Mouse (Mus musculus) retina, embryonic 14.5 days (tissue): Measurements from ENCODE around the gene Wasl.

Experiments used
- DNase-seq: peaks from one replicate; pipeline ENCODE4 v3.0.0-alpha.2; 2015; ENCODE audit warnings: low spot score

Wasl gene

DNA sequence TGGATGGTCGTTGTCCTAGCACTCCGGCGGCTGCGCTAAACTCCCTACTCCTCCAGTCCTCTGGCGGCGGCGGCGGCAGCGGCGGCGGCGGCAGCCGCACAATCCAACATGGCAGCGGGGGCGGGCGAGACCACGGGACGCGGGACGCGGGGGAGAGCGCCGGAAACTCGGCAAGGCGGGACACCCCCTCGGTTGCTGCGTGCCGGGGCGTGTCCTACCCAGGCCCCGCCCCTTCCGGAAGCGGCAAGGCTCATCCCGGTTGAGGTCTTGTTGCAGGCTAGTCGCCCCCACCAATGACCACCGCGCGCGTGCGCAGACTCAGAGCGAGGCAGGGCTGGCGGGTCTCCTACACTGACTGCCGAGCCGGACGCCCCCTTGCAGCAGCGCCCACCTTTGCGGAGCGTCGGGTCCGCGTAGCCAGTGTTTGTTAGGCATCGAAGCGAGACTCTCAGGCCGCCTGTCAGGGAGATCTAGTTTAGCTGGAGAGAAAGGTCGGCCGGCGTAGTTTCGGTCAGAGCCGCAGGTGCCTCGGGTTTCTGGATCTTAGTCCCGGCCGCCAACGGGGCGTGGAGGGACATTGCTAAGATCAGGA is at the start of gene Wasl:
Wasl (minus strand) TSS at position 143 of the 592 bp plus-strand sequence.
- peak; percentile 97 for DNase-seq

DNA sequence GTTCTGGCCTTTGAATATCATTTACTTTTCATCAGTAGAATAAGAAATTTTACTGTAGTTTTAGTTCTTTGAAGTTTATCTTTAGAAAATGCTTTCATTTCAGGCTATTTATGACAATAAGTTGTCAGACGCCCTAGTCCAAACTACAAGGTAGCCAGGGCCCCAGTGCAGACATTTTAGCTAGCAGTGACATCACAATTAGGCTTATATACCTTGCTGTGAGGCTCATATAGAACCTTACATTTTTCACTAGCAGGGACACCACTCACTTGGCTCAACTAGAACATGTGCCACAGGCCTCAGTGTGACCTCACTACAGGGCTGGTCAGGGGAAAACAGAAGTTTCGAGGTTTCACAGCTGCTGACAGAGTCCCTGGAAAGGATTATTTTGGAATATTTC is 42.7 kb upstream of the Wasl start:
- no peak for DNase-seq

GRCm38 (mm10) chr6:24707090-24707489 is 42.3 kb upstream of the Wasl start:
- DNase-seq, result no peak

- no peak for DNase-seq
Observed at GRCm38 (mm10) chr6:24697216-24697615, 32.4 kb upstream of the Wasl start.

DNA sequence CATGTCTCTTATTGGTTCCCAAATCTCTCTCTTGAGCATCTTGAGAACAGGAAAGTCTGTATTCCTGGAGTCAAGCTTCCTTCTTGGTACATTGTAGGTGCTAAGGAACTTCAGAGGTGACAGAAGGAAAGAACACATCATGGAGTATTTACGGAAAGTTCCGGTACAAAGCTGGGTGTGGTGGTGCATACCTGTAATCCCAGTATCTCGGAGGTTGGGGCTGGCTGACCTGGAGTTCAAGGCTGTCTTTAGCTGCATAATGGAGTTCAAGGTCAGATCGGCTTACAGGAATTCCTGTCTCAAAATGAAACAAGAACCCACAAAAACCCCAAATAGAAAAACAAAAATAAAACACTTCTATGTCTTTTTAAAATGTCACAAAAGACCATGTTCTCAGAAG is 31.3 kb upstream of the Wasl start:
- no peak for DNase-seq

DNA sequence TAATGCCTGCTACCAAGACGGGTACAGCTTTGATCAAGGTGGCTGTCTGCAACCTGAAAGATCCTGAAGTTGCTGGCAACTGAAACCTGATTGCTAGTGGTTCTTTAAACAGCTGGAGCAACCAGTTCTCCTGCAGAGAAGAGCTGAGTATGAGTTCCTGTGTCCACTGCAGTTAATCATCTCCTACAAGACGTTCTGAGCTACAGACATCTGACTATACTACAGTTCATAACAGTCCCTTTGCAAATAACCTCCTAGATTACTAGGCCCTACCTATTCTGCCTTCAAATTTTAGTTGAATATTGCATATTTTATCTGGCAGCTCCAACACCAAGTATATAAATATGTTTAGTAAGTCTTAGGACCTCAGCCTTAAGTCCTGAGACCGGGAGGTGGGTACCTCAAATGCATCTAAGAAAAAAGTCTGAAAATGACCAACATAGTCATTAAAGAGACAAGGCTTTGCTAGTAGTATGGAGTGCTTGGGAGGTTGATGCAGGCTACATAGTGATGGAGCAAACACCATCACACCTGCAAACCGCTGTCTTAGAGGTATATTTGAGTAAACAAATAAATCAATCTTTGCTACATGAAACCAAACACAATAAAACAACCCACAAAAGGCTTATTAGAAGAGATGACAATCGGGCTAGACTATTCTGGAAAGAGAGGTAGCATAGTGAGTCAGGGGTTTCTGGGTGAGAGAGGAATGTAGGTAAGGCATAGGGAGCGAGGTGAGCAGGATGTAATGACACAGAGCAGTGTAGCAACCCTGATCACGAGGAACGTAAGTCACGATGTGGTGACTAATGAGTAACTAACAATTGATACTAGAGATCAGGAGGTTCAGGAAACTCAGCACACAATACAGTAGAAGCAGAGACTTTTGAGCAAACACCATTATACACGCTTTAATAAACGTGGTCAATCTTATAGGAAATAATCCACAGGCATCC is 29.9 kb upstream of the Wasl start:
- no peak for DNase-seq

DNA sequence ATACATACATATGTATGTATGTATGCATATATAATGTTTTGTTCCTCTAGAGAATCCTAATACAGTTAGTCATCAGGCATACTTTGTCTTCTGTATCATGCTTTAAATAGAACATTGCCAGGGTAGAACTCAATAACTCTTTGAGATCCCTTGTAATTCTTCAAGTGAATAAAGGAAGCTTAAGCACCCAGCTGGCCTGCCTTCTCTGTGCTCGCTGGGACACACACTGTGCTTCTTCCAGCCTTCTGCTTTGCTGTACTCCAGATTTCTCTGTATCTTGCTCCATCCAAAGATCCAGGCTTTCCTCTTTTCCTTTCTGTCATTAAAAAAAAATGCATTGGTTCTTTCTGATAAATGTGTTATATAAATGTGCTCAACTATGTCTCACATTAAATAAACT is 23.1 kb upstream of the Wasl start:
- no peak for DNase-seq

DNA sequence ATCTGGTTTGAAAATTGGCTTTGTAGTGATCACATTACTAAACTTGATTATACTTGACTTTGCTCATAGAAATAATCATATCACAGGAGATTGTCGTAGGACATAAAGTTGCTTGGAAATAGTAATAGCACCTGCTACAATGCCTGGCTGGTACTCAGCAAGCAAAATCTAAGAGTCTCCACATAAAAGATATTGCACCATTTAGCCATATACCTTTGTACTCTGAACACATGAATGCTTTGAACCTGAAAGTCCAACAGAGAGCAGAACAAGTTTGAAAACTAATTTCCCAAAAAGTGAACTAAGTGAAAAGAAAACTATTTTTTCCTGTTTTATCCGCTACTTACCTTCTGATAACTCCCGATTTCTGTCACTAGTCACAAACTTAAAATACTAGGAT is 18.3 kb upstream of the Wasl start:
- DNase-seq, result no peak

GRCm38 (mm10) chr6:24667829-24668228 is 3.0 kb upstream of the Wasl start:
- DNase-seq, result no peak

- DNase-seq, result no peak
Observed at GRCm38 (mm10) chr6:24666248-24666647, 1.4 kb upstream of the Wasl start.

DNA sequence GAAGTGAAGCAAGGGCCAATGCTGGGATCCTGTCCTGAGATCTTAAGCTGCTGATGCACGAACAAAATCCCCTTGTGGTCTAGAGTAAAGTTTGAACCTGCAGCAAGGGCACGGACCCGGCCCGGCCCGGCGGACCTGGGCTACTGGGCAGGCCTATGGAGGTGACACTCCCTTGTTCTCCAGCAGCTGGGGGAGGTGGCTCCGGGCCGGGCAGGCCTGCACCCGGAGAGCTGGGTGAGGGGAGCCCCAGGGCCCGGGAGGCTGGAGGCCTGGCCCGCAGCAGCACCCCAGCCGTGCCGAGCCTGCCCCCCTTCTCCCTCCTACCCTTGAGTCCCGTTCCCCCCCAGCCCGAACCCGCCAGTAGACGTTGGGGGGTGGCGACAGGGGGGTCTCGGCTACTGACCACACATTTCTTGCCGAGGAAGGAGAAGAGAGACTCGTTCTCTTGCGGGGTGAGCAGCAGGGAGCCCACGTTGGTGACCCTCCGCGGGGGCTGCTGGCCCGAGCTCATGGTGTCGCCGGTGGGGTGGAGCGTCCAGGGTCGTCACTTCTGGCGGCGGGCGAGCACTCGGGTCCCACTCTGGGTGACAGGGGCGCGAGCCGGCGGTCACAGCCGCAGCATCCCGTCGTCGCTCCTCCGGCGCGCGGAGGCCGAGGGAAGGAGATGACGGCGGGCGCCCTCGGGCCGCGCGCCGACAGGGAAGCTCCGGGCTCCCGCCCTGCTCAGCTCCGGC is 509 bp downstream of the Wasl start:
- DNase-seq, result peak; percentile 49

DNA sequence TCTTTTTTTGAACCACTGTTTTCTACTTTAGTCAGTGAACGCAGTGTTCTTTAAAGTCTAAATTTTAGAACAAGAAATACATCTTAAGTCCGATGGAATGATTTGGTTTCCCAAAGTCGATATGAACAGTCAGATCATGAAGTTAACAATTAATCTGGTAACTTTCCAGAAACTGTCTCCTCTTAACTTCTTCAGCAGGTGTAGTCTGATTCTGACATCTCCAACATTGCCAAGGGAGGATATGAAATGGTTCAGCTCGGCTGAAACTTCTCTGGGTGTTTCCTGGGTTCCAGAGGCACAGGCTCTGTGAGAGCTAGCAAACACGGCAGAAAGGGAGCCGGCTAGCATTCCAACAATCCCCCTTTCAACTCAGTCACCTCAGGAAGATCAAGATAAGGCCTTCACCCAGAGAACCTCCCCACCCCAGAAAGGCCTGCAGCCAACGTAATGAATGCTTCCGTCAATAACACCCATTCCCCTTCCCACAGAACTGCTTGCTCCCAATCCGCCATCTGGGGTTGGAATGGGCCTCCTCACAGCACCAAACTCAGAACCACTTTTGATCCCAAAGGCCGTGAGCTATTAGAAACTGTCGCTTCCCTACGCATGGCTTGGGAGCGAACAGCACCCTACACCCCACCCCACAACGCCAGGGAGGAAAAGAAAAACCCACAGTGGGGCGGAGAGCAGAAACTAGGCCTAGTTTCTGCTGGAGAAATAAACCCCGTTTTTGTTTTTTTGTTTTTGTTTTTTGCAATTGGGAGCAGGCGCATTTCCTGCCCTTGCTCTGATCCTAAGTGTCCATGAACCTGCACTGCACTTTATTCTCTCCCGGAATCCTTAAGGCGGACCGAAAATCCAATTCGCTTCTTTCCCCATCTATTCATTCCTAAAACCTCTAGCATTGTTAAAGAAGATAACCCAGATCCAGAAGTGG is 1.3 kb downstream of the Wasl start:
- peak; percentile 17 for DNase-seq

GRCm38 (mm10) chr6:24662483-24662882 is 2.3 kb downstream of the Wasl start:
- no peak for DNase-seq

DNA sequence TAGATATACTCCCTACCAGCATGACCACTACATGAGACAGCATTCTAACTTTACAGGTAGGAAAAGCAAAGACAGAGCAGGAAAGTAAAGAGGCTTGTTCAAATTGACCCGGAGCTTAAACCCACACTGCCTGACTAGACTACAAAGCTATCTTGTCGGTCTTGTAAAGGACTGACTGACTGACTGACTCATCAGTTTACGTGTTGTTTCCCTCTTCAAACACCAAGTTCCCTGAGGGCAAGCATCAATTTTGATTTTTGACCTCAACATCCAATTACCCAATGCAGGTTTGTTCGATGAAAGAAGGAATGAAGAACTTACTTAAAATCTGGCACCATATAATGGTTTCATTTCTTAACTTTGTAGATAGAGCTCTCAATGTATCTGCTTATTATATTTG is 2.9 kb downstream of the Wasl start:
- no peak for DNase-seq

GRCm38 (mm10) chr6:24657647-24658387 is 7.0 kb downstream of the Wasl start:
- no peak for DNase-seq

GRCm38 (mm10) chr6:24656094-24656493 is 8.7 kb downstream of the Wasl start:
- no peak for DNase-seq

DNA sequence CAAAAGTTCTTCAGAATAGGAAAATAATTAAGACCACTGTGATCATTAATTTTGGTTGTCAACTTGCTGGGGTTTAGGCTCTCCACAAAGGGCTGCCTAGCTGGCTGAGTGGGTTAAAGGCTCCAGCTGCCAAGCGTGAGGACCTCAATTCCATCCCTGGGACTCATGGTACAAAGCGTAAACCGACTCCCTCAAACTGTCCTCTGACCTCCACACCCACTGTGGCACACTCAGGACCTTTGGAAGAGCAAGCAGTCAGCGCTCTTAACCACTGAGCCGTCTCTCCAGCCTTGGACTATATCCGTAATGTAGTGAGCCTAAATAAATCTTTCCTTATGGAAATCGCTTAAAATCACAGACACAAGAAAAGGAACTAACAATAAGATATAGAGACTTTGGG is 13.3 kb downstream of the Wasl start:
- no peak for DNase-seq

DNA sequence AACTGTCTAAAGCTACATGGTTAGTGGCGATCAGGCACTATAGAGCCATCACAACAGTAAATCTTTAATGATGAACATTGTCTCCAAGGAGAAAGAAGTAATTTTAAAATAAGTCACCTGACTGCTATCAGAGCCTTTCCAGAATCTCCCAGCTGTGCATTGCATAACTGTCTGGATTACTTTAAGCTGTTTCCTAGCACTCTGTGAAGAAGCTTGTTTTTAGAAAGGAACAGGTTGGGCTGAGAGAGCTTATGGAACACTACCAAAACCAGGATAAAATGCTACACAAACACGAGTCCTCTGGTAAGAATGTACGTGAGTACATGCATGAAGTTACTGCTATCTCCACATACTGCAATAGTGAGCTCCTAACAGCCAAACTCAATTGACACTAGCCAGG is 14.1 kb downstream of the Wasl start:
- DNase-seq, result no peak

DNA sequence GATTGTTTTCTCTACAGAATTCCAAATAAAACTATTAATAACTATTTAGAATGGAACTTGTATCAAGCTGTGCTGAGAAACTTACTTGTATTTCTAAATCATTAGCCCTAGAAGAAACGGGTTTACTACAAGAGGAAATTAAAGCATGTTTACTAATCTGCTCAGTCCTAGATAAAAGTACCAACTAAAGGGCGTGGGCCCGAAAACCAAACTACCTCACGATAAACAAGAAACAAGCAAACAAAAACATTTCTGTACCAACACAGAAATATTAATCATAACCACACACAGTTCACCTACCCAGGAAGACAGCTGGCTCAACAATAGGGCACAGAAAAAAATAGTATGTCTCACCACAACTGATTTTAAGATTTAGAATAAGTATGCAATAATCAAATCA is 16.4 kb downstream of the Wasl start:
- no peak for DNase-seq

DNA sequence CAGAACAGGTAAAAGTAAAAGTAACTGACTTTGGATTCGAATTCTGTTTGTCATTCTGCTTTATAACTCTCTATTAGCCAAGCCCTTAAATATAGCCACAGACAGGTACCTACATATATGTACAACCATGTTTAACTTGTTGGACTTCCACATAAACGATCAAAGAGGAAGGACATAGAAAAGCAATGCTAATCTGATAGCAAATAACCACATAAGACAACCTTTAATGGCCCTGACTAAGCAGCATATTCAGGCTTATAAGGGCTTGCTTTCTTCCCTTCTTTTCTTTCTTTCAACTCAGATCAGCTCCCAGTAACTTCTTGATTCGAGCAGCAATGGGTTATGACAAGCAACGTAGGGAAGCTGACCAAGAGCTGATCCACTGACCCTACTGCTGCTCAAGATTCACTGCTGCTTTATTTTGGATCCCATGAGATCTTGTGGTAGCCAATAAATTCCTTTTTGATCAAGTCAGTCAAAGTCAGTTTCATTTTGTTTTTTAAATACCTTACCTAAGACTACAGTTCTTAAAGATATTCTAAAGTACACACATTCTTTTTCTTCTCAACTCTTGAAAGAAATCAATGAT is 17.6 kb downstream of the Wasl start:
- DNase-seq, result no peak
